Mouse (Mus musculus) ES-Bruce4 (cell line): ENCODE results near the gene Methig1.

Experiments
- CTCF ChIP-seq: IDR thresholded peaks from one replicate; pipeline ENCODE4 v1.8.1; 2011; ENCODE audit warnings: low read depth, low read length
- POLR2A ChIP-seq: IDR thresholded peaks from one replicate; pipeline ENCODE4 v1.8.1; 2011; ENCODE audit warnings: low read length; ENCODE audit not compliant: insufficient read depth

DNA sequence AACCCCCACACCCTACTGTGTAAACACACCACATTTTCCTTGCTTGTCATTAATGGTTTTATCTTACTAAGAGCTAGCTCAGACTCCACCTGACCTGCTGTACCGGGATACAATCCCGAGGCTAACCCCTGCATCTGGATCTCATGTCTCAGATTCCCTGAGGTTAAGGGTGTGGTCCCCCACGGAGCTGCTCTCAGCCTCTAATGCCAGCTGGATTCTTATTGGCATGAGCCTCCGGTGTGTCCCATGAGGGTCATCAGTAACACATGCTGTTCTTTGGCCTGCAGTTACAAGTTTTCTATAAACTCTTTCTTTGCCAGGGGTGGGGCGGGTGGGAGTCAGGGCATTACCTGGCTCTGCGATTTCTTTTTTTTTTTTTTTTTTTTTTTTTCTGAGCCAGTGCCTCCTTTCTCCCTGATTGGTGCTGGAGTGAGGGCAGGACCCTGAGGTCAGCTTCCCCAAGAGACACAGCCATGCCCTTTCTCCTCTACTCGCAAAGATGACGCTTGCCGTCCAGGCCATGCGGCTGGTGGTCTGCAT lies at the start of gene Methig1, which contains the start of gene Mettl7a2:
- TF ChIP-seq CTCF (no peak), POLR2A (no peak)
